Mouse (Mus musculus) limb, embryonic 11.5 days (tissue): Measurements from ENCODE around the gene Adam10. TPM values are rescaled to one million over a fixed set of nuclear protein-coding genes. Genes with fewer than 3 reads are reported as not detected.

Experiments used
- ATAC-seq: fragments of 200-750 bp; cut with Nextera tagmentation; 2 replicates; pipeline ENCODE4 v1.8.0; 2017; ENCODE audit warnings: low read depth; ENCODE audit not compliant: insufficient number of reproducible peaks, low FRiP score, low TSS enrichment
- DNase-seq: peaks from one replicate; pipeline ENCODE4 v3.0.0-alpha.2; 2015; ENCODE audit warnings: low spot score
- H3K27ac ChIP-seq: fragments of 300-500 bp; sonication (generic); replicated peaks from 2 replicates; pipeline ENCODE4 v1.5.1; 2014; ENCODE audit warnings: low read depth, mild to moderate bottlenecking, low read length
- H3K27me3 ChIP-seq: fragments of 300-500 bp; sonication (generic); 2 replicates; pipeline ENCODE4 v1.6.1; 2014; ENCODE audit warnings: mild to moderate bottlenecking, low read length, mixed read lengths; ENCODE audit not compliant: control insufficient read depth, insufficient read depth
- H3K36me3 ChIP-seq: fragments of 300-500 bp; sonication (generic); 2 replicates; pipeline ENCODE4 v1.6.1; 2014; ENCODE audit warnings: mild to moderate bottlenecking, low read length, moderate library complexity, mixed read lengths; ENCODE audit not compliant: control insufficient read depth, insufficient read depth
- H3K4me1 ChIP-seq: fragments of 300-500 bp; sonication (generic); 2 replicates; pipeline ENCODE4 v1.6.1; 2014; ENCODE audit warnings: low read length, mixed read lengths; ENCODE audit not compliant: control insufficient read depth, insufficient read depth
- H3K4me2 ChIP-seq: fragments of 300-500 bp; sonication (generic); 2 replicates; pipeline ENCODE4 v1.6.1; 2014; ENCODE audit warnings: low read depth, mild to moderate bottlenecking, moderate library complexity; ENCODE audit not compliant: severe bottlenecking
- H3K4me3 ChIP-seq: fragments of 300-500 bp; sonication (generic); 2 replicates; pipeline ENCODE4 v1.5.1; 2014; ENCODE audit warnings: low read depth, low read length
- H3K9ac ChIP-seq: fragments of 300-500 bp; sonication (generic); 2 replicates; pipeline ENCODE4 v1.6.1; 2014; ENCODE audit warnings: mild to moderate bottlenecking, low read length
- H3K9me3 ChIP-seq: fragments of 300-500 bp; sonication (generic); 2 replicates; pipeline ENCODE4 v1.6.1; 2016; ENCODE audit warnings: low read length; ENCODE audit not compliant: control insufficient read depth
- WGBS: fragments of 180-500 bp; shearing (Covaris S2); extraction: QIAGEN DNeasy Blood & Tissue Kit; methylation state at CpG from one replicate; pipeline ENCODE4 v1.1.7; 2014; 5-methylcytosine and 5-hydroxymethylcytosine counted together
- polyA plus RNA-seq: library from polyadenylated mRNA; unstranded; fragments of >200 nt; fragmentation: Nextera tagmentation; extraction: Ambion mirVana; gene quantifications from 2 replicates; pipeline ENCODE4 v1.2.1, GENCODE M21; 2014

Gene Adam10
- polyA plus RNA-seq, 1 experiment from 2014 or later, result 52.4 TPM

- H3K27ac ChIP-seq, result no peak overlapping the region
- no peak overlapping the region for H3K9ac ChIP-seq
- 97% methylated on average over 1 of the region's 1 CpGs for WGBS
- no peaks in the 10 kb centered on the region for H3K36me3 ChIP-seq
- H3K9me3 ChIP-seq, result no peaks in the 10 kb centered on the region
- H3K27me3 ChIP-seq, result no peaks in the 10 kb centered on the region
- no peak overlapping the region for H3K4me2 ChIP-seq
- H3K4me1 ChIP-seq, result no peaks in the 10 kb centered on the region
- H3K4me3 ChIP-seq, result no peak overlapping the region
- ATAC-seq (no peak), DNase-seq (no peak)
Observed at GRCm38 (mm10) chr9:70706444-70706843, 27.6 kb downstream of the Adam10 start.

- no peak for DNase-seq
- WGBS, result 91% methylated on average over 2 of the region's 2 CpGs
- Histone ChIP-seq H3K27ac (no peak overlapping the region), H3K9ac (no peak overlapping the region), H3K4me3 (no peak overlapping the region), H3K4me1 (no peaks in the 10 kb centered on the region), H3K36me3 (no peaks in the 10 kb centered on the region), H3K27me3 (no peaks in the 10 kb centered on the region), H3K9me3 (no peaks in the 10 kb centered on the region), H3K4me2 (no peak overlapping the region)
- no peak for ATAC-seq
Observed at GRCm38 (mm10) chr9:70729544-70729943, 50.7 kb downstream of the Adam10 start.

- no peak overlapping the region for H3K4me3 ChIP-seq
- no peaks in the 10 kb centered on the region for H3K36me3 ChIP-seq
- no peak overlapping the region for H3K4me2 ChIP-seq
- DNase-seq (no peak), ATAC-seq (no peak)
- H3K9ac ChIP-seq, result no peak overlapping the region
- no peaks in the 10 kb centered on the region for H3K27me3 ChIP-seq
- no peaks in the 10 kb centered on the region for H3K4me1 ChIP-seq
- H3K27ac ChIP-seq, result no peak overlapping the region
- H3K9me3 ChIP-seq, result no peaks in the 10 kb centered on the region
Observed at GRCm38 (mm10) chr9:70731079-70731478, 52.3 kb downstream of the Adam10 start.

GRCm38 (mm10) chr9:70733208-70733607 is 54.4 kb downstream of the Adam10 start:
- no peak for ATAC-seq
- no peaks in the 10 kb centered on the region for H3K4me1 ChIP-seq
- 81% methylated on average over 2 of the region's 2 CpGs for WGBS
- H3K27ac ChIP-seq, result no peak overlapping the region
- no peak overlapping the region for H3K4me2 ChIP-seq
- H3K36me3 ChIP-seq, result no peaks in the 10 kb centered on the region
- no peak for DNase-seq
- H3K9me3 ChIP-seq, result no peaks in the 10 kb centered on the region
- H3K27me3 ChIP-seq, result no peaks in the 10 kb centered on the region
- H3K4me3 ChIP-seq, result no peak overlapping the region
- no peak overlapping the region for H3K9ac ChIP-seq

- no peak for DNase-seq
- no peak for ATAC-seq
- Histone ChIP-seq H3K27me3 (no peaks in the 10 kb centered on the region), H3K9me3 (no peaks in the 10 kb centered on the region), H3K4me1 (no peaks in the 10 kb centered on the region), H3K4me3 (no peak overlapping the region), H3K36me3 (no peaks in the 10 kb centered on the region), H3K4me2 (no peak overlapping the region), H3K27ac (no peak overlapping the region), H3K9ac (no peak overlapping the region)
- WGBS, result 90% methylated on average over 5 of the region's 5 CpGs
Observed at GRCm38 (mm10) chr9:70739998-70740397, 61.2 kb downstream of the Adam10 start.

GRCm38 (mm10) chr9:70751504-70752222 is 72.9 kb downstream of the Adam10 start:
- peaks cover 4% of the 10 kb centered on the region; the same call in 1 of the 2 replicates for H3K36me3 ChIP-seq
- H3K4me1 ChIP-seq, result no peaks in the 10 kb centered on the region

GRCm38 (mm10) chr9:70760974-70761373 is 82.2 kb downstream of the Adam10 start:
- DNase-seq (no peak), ATAC-seq (no peak)
- Histone ChIP-seq H3K4me3 (no peak overlapping the region), H3K36me3 (peaks cover 2% of the 10 kb centered on the region; the same call in 1 of the 2 replicates), H3K9me3 (no peaks in the 10 kb centered on the region), H3K4me1 (no peaks in the 10 kb centered on the region), H3K27me3 (no peaks in the 10 kb centered on the region), H3K27ac (no peak overlapping the region), H3K9ac (no peak overlapping the region), H3K4me2 (no peak overlapping the region)
- 93% methylated on average over 5 of the region's 5 CpGs for WGBS

More at GRCm38 (mm10) chr9:70751504-70752222, 72.9 kb downstream of the Adam10 start:
- Histone ChIP-seq H3K9ac (no peak overlapping the region), H3K27me3 (no peaks in the 10 kb centered on the region), H3K4me3 (no peak overlapping the region), H3K9me3 (no peaks in the 10 kb centered on the region), H3K4me2 (no peak overlapping the region), H3K27ac (no peak overlapping the region)
- ATAC-seq (no peak), DNase-seq (no peak)
- 92% methylated on average over 3 of the region's 3 CpGs for WGBS

- no peaks in the 10 kb centered on the region for H3K4me1 ChIP-seq
- no peaks in the 10 kb centered on the region for H3K9me3 ChIP-seq
- H3K4me3 ChIP-seq, result no peak overlapping the region
- no peaks in the 10 kb centered on the region for H3K27me3 ChIP-seq
- 94% methylated on average over 2 of the region's 2 CpGs for WGBS
- no peak overlapping the region for H3K27ac ChIP-seq
- H3K4me2 ChIP-seq, result no peak overlapping the region
- DNase-seq, result no peak
- no peak overlapping the region for H3K9ac ChIP-seq
- ATAC-seq, result no peak
- H3K36me3 ChIP-seq, result no peaks in the 10 kb centered on the region
Observed at GRCm38 (mm10) chr9:70775517-70775916, 96.7 kb downstream of the Adam10 start.

GRCm38 (mm10) chr9:70782191-70782590 is 103.4 kb downstream of the Adam10 start:
- Histone ChIP-seq H3K4me3 (no peak overlapping the region), H3K9me3 (no peaks in the 10 kb centered on the region), H3K4me2 (no peak overlapping the region), H3K4me1 (no peaks in the 10 kb centered on the region), H3K9ac (no peak overlapping the region), H3K36me3 (no peaks in the 10 kb centered on the region), H3K27me3 (no peaks in the 10 kb centered on the region), H3K27ac (no peak overlapping the region)
- DNase-seq (no peak), ATAC-seq (no peak)
- WGBS, result 74% methylated on average over 3 of the region's 3 CpGs
